Mouse (Mus musculus) kidney, embryonic 16.5 days (tissue): ENCODE results near the gene Sarnp. TPM values are rescaled to one million over a fixed set of nuclear protein-coding genes. Genes with fewer than 3 reads are reported as not detected.
A peak's percentile ranks its signal among the peaks of the same experiment; 100 is the strongest.
"Not testable (repeated sequence)": the region's sequence is repeated elsewhere in the genome, so short reads cannot be mapped to it uniquely, and the experiment has no call there.

Experiments used
- ATAC-seq: fragments of 200-750 bp; cut with Nextera tagmentation; 2 replicates; pipeline ENCODE4 v1.8.0; 2017; ENCODE audit warnings: moderate TSS enrichment; ENCODE audit not compliant: low FRiP score, low TSS enrichment
- H3K27ac ChIP-seq: fragments of 300-500 bp; sonication (generic); 2 replicates; pipeline ENCODE4 v1.5.1; 2014; ENCODE audit warnings: low read length
- H3K27me3 ChIP-seq: fragments of 300-500 bp; sonication (generic); 2 replicates; pipeline ENCODE4 v1.6.1; 2014; ENCODE audit warnings: low read length, control low read depth, mixed read lengths; ENCODE audit not compliant: insufficient read depth
- H3K36me3 ChIP-seq: fragments of 300-500 bp; sonication (generic); 2 replicates; pipeline ENCODE4 v1.6.1; 2014; ENCODE audit warnings: low read length, control low read depth, mixed read lengths; ENCODE audit not compliant: insufficient read depth
- H3K4me1 ChIP-seq: fragments of 300-500 bp; sonication (generic); 2 replicates; pipeline ENCODE4 v1.6.1; 2014; ENCODE audit warnings: low read length, control low read depth, mixed read lengths; ENCODE audit not compliant: insufficient read depth
- H3K4me2 ChIP-seq: fragments of 300-500 bp; sonication (generic); replicated peaks from 2 replicates; pipeline ENCODE4 v1.6.1; 2014; ENCODE audit warnings: low read depth, low read length
- H3K4me3 ChIP-seq: fragments of 300-500 bp; sonication (generic); 2 replicates; pipeline ENCODE4 v1.5.1; 2014; ENCODE audit warnings: mild to moderate bottlenecking, low read length
- H3K9ac ChIP-seq: fragments of 300-500 bp; sonication (generic); replicated peaks from 2 replicates; pipeline ENCODE4 v1.6.1; 2014; ENCODE audit warnings: low read length
- H3K9me3 ChIP-seq: fragments of 300-500 bp; sonication (generic); 2 replicates; pipeline ENCODE4 v1.6.1; 2016; ENCODE audit warnings: low read length, control low read depth
- WGBS: fragments of 180-500 bp; shearing (Covaris S2); extraction: QIAGEN DNeasy Blood & Tissue Kit; methylation state at CpG from one replicate; pipeline ENCODE4 v1.1.7; 2014; 5-methylcytosine and 5-hydroxymethylcytosine counted together
- polyA plus RNA-seq: library from polyadenylated mRNA; unstranded; fragments of >200 nt; fragmentation: Nextera tagmentation; extraction: Ambion mirVana; gene quantifications from 2 replicates; pipeline ENCODE4 v1.2.1, GENCODE M21; 2015

Sarnp gene
- polyA plus RNA-seq, 1 experiment from 2014 or later, result 198 TPM

- Histone ChIP-seq H3K4me1 (peaks cover 52% of the 10 kb centered on the region), H3K4me2 (peak overlapping the region; percentile 65), H3K27ac (no peak overlapping the region), H3K9me3 (no peaks in the 10 kb centered on the region), H3K27me3 (no peaks in the 10 kb centered on the region), H3K4me3 (peak overlapping the region; percentile 69), H3K36me3 (peaks cover 25% of the 10 kb centered on the region), H3K9ac (peak overlapping the region; percentile 74)
- ATAC-seq, result no peak
- WGBS, result 89% methylated on average over 8 of the region's 8 CpGs
Observed at GRCm38 (mm10) chr10:128807018-128807417, 10.1 kb upstream of the Sarnp start.

- H3K9ac ChIP-seq, result no peak overlapping the region
- WGBS, result 88% methylated on average over 4 of the region's 4 CpGs
- no peaks in the 10 kb centered on the region for H3K27me3 ChIP-seq
- H3K9me3 ChIP-seq, result no peaks in the 10 kb centered on the region
- peaks cover 19% of the 10 kb centered on the region for H3K4me1 ChIP-seq
- no peak overlapping the region for H3K4me3 ChIP-seq
- H3K36me3 ChIP-seq, result peaks cover 39% of the 10 kb centered on the region
- no peak for ATAC-seq
- no peak overlapping the region for H3K27ac ChIP-seq
- H3K4me2 ChIP-seq, result no peak overlapping the region
Observed at GRCm38 (mm10) chr10:128820217-128820616, 3.1 kb downstream of the Sarnp start.

DNA sequence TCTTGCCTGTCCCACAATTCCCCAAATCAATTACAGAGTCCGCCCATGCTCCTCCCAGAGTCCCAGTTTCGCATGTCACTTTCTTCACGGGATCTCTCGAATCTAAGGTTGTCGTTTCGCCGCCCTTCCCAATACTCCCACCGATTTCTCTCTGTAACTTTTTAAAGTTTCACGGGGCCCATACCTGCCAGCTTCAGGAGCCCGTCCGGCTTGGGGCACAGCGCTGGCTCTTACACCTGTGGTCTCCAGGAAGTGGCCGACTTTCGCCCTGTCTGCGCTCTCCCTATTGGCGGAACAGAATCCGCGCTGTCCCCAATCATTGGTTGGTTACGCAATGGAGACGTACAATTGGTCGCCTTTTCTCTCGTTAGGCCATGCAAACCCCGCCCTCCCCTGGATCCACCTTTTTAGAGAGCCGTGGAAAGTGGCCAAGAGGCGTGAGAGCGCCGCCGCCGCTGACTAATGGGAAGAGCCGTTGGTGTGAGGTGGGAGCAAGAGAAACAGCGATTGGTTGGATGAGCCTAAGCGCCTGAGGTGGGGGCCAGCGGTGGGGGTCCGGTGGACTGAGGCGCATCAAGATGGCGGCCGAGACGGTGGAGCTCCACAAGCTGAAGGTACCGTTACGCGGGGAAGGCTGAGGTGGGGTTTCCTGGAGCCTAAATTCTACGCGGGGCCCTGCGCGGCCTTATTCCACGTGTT lies 4.4 kb downstream of the Sarnp start, which contains the start of gene Ormdl2:
TSS of gene Ormdl2 (minus strand) at position 288 of the 699 bp plus-strand sequence.
- Histone ChIP-seq H3K27ac (peak within 1 kb of the TSS; percentile 44; the same call in 1 of the 2 replicates), H3K4me1 (peaks cover 19% of the 10 kb centered on the region), H3K9me3 (no peaks in the 10 kb centered on the region), H3K36me3 (peaks cover 29% of the 10 kb centered on the region), H3K4me3 (peak within 1 kb of the TSS; percentile 85), H3K4me2 (peak within 1 kb of the TSS; percentile 94), H3K27me3 (no peaks in the 10 kb centered on the region), H3K9ac (peak within 1 kb of the TSS; percentile 86)
- peak; percentile 100 for ATAC-seq
- WGBS, result under 1% methylated on average over 46 of the region's 46 CpGs

DNA sequence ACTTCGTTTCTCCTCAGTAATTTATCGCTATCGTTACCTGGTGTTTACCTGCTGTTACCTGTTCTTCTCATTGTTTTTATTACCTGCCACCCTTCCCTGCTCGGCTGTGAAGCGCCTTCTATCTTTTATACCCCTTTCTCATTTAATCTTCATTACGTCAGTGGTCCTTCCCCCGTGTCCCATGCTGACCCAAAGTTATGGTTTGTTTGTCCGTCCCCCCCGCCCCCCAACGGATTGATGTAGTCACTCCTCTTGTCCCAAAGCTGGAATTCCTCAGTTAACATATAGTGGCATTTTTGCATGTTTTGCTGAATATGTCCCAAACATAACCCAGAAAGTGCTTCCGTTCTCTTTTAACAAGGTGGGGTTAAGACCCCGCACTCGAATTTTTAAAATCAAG lies 5.0 kb downstream of the Sarnp start:
- peak; percentile 5; the same call in 1 of the 2 replicates for ATAC-seq
- peak overlapping the region; percentile 44; the same call in 1 of the 2 replicates for H3K27ac ChIP-seq
- peak overlapping the region; percentile 94 for H3K4me2 ChIP-seq
- peak overlapping the region; percentile 85 for H3K4me3 ChIP-seq
- H3K9ac ChIP-seq, result peak overlapping the region; percentile 86
- H3K36me3 ChIP-seq, result peaks cover 23% of the 10 kb centered on the region
- 2% methylated on average over 13 of the region's 13 CpGs for WGBS
- no peaks in the 10 kb centered on the region for H3K9me3 ChIP-seq
- peaks cover 19% of the 10 kb centered on the region for H3K4me1 ChIP-seq
- no peaks in the 10 kb centered on the region for H3K27me3 ChIP-seq

- peak overlapping the region; percentile 94 for H3K4me2 ChIP-seq
- H3K27me3 ChIP-seq, H3K9ac ChIP-seq, ATAC-seq, H3K9me3 ChIP-seq, H3K27ac ChIP-seq: not testable (repeated sequence)
- H3K36me3 ChIP-seq, result peaks cover 19% of the 10 kb centered on the region; the same call in 1 of the 2 replicates
- 79% methylated on average over 4 of the region's 4 CpGs for WGBS
- peaks cover 19% of the 10 kb centered on the region for H3K4me1 ChIP-seq
- H3K4me3 ChIP-seq, result peak overlapping the region; percentile 85
Observed at GRCm38 (mm10) chr10:128823087-128823486, 6.0 kb downstream of the Sarnp start.

GRCm38 (mm10) chr10:128823821-128824220 lies 6.7 kb downstream of the Sarnp start:
- WGBS, result 93% methylated on average over 9 of the region's 9 CpGs
- peaks cover 14% of the 10 kb centered on the region; the same call in 1 of the 2 replicates for H3K36me3 ChIP-seq
- no peaks in the 10 kb centered on the region for H3K27me3 ChIP-seq
- H3K9me3 ChIP-seq, result no peaks in the 10 kb centered on the region
- H3K27ac ChIP-seq, result no peak overlapping the region
- no peak overlapping the region for H3K9ac ChIP-seq
- H3K4me3 ChIP-seq, result no peak overlapping the region
- H3K4me2 ChIP-seq, result no peak overlapping the region
- ATAC-seq, result no peak
- peaks cover 19% of the 10 kb centered on the region for H3K4me1 ChIP-seq

- Histone ChIP-seq H3K4me1 (no peaks in the 10 kb centered on the region), H3K36me3 (peaks cover 48% of the 10 kb centered on the region), H3K4me2 (no peak overlapping the region), H3K4me3 (no peak overlapping the region), H3K27ac (no peak overlapping the region), H3K9me3 (0 out of 2 replicates have a peak, but pooled peaks cover 2% of the 10 kb centered on the region), H3K9ac (no peak overlapping the region), H3K27me3 (no peaks in the 10 kb centered on the region)
- no peak for ATAC-seq
Observed at GRCm38 (mm10) chr10:128837400-128837799, 20.3 kb downstream of the Sarnp start.

GRCm38 (mm10) chr10:128839434-128839833 lies 22.3 kb downstream of the Sarnp start:
- Histone ChIP-seq H3K9ac (no peak overlapping the region), H3K4me1 (no peaks in the 10 kb centered on the region), H3K4me2 (no peak overlapping the region), H3K9me3 (no peaks in the 10 kb centered on the region), H3K36me3 (peaks cover 44% of the 10 kb centered on the region), H3K27me3 (no peaks in the 10 kb centered on the region), H3K4me3 (no peak overlapping the region), H3K27ac (no peak overlapping the region)
- ATAC-seq, result no peak

GRCm38 (mm10) chr10:128840612-128841011 lies 23.5 kb downstream of the Sarnp start:
- Histone ChIP-seq H3K36me3 (peaks cover 45% of the 10 kb centered on the region), H3K27ac (no peak overlapping the region), H3K4me2 (no peak overlapping the region), H3K9ac (no peak overlapping the region), H3K4me1 (0 out of 2 replicates have a peak, but pooled peaks cover under 1% of the 10 kb centered on the region), H3K27me3 (no peaks in the 10 kb centered on the region), H3K9me3 (no peaks in the 10 kb centered on the region), H3K4me3 (no peak overlapping the region)
- ATAC-seq, result no peak

DNA sequence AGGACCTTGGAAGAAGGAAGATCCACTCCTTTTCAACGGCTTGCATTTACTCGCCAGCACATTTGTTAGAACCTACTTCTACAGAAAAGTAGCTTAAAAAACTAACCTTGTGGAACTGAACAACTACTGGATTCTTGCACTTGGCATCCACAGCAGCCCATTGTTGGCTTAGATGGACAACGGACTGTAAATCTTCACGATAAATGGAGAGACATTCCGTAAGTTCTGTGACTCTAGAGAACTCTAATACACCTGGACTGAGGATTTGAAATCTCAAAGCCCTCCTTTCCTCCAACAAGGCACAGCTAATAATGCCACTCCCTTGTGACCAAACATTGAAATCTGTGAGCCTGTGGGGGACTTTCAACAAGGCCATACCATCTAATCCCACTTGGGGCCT lies 26.1 kb downstream of the Sarnp start:
- peaks cover 43% of the 10 kb centered on the region for H3K36me3 ChIP-seq
- ATAC-seq, result no peak
- no peak overlapping the region for H3K4me2 ChIP-seq
- H3K4me1 ChIP-seq, result 0 out of 2 replicates have a peak, but pooled peaks cover 3% of the 10 kb centered on the region
- 96% methylated on average over 5 of the region's 5 CpGs for WGBS
- no peaks in the 10 kb centered on the region for H3K27me3 ChIP-seq
- H3K9ac ChIP-seq, result no peak overlapping the region
- no peak overlapping the region for H3K27ac ChIP-seq
- no peak overlapping the region for H3K4me3 ChIP-seq
- H3K9me3 ChIP-seq, result no peaks in the 10 kb centered on the region
